Mouse (Mus musculus) thymus, adult 2 months (tissue): ENCODE measurements around the gene Pde8a. TPM values are rescaled to one million over a fixed set of nuclear protein-coding genes. Genes with fewer than 3 reads are reported as not detected.

ENCODE experiments used
- DNase-seq: peaks from one replicate; pipeline ENCODE4 v3.0.0; 2021
- H3K27ac ChIP-seq: fragments of 200-500 bp; 2 replicates; pipeline ENCODE4 v1.5.1; 2012; ENCODE audit warnings: low read length, control low read depth; ENCODE audit not compliant: control insufficient read depth, insufficient read depth
- H3K27me3 ChIP-seq: fragments of 200-500 bp; 2 replicates; pipeline ENCODE4 v1.6.1; 2012; ENCODE audit warnings: mild to moderate bottlenecking, low read length, moderate library complexity, mixed read lengths; ENCODE audit not compliant: control insufficient read depth, insufficient read depth
- H3K36me3 ChIP-seq: fragments of 200-500 bp; 2 replicates; pipeline ENCODE4 v1.6.1; 2012; ENCODE audit warnings: mild to moderate bottlenecking, low read length, moderate library complexity; ENCODE audit not compliant: control insufficient read depth, insufficient read depth
- H3K4me1 ChIP-seq: fragments of 200-500 bp; replicated peaks from 2 replicates; pipeline ENCODE4 v1.6.1; 2012; ENCODE audit warnings: low read length; ENCODE audit not compliant: control insufficient read depth, insufficient read depth
- H3K4me3 ChIP-seq: fragments of 200-500 bp; 2 replicates; pipeline ENCODE4 v1.5.1; 2012; ENCODE audit warnings: mild to moderate bottlenecking, low read length, control low read depth, moderate library complexity; ENCODE audit not compliant: control insufficient read depth, insufficient read depth
- CTCF ChIP-seq: fragments of 200-500 bp; IDR thresholded peaks from 2 replicates; pipeline ENCODE4 v1.5.1; 2012; ENCODE audit warnings: mild to moderate bottlenecking, control low read depth, low read length, moderate library complexity, borderline replicate concordance; ENCODE audit not compliant: control insufficient read depth, poor library complexity, insufficient read depth; ENCODE audit errors: extremely low read depth
- POLR2A ChIP-seq: fragments of 200-500 bp; IDR thresholded peaks from 2 replicates; pipeline ENCODE4 v1.6.1; 2012; ENCODE audit warnings: mild to moderate bottlenecking, low read length, control low read depth, moderate library complexity; ENCODE audit not compliant: control insufficient read depth, poor library complexity, insufficient read depth; ENCODE audit errors: extremely low read depth
- WGBS: fragments of 180-500 bp; shearing (Covaris S2); methylation state at CpG from one replicate; pipeline ENCODE4 v1.1.7; 2018; 5-methylcytosine and 5-hydroxymethylcytosine counted together
- polyA plus RNA-seq: library from polyadenylated mRNA; depleted of rRNA; stranded (reverse); fragments of >200 nt; gene quantifications from 2 replicates; pipeline ENCODE4 v1.2.3, GENCODE M21; 2012

Gene Pde8a
- polyA plus RNA-seq, 1 experiment = 3.5 TPM

GRCm38 (mm10) chr7:81215950-81216349 is 2.6 kb downstream of the Pde8a start:
- DNase-seq = no peak
- WGBS = 97% methylated on average over 1 of the region's 1 CpGs

GRCm38 (mm10) chr7:81219321-81219720 is 5.9 kb downstream of the Pde8a start:
- peaks cover 2% of the 10 kb centered on the region; the same call in 1 of the 2 replicates for H3K4me1 ChIP-seq
- TF ChIP-seq CTCF (no peak), POLR2A (no peak)
- no peaks in the 10 kb centered on the region for H3K36me3 ChIP-seq
- H3K27me3 ChIP-seq = no peaks in the 10 kb centered on the region; the same call in 1 of the 2 replicates
- H3K27ac ChIP-seq = no peak overlapping the region
- DNase-seq = no peak
- WGBS = 95% methylated on average over 7 of the region's 7 CpGs
- no peak overlapping the region for H3K4me3 ChIP-seq

More at GRCm38 (mm10) chr7:81215950-81216349, 2.6 kb downstream of the Pde8a start:
- Histone ChIP-seq H3K4me1 (peaks cover 14% of the 10 kb centered on the region), H3K27me3 (peaks cover 8% of the 10 kb centered on the region; the same call in 1 of the 2 replicates), H3K27ac (no peak overlapping the region), H3K4me3 (no peak overlapping the region), H3K36me3 (no peaks in the 10 kb centered on the region)
- no peak for TF ChIP-seq CTCF
- TF ChIP-seq POLR2A = no peak

- Histone ChIP-seq H3K4me3 (no peak overlapping the region), H3K27me3 (no peaks in the 10 kb centered on the region), H3K27ac (no peak overlapping the region), H3K4me1 (peaks cover 2% of the 10 kb centered on the region; the same call in 1 of the 2 replicates), H3K36me3 (no peaks in the 10 kb centered on the region)
- 94% methylated on average over 3 of the region's 3 CpGs for WGBS
- no peak for TF ChIP-seq POLR2A
- no peak for TF ChIP-seq CTCF
- no peak for DNase-seq
Measured at GRCm38 (mm10) chr7:81220381-81220780, 7.0 kb downstream of the Pde8a start.

DNA sequence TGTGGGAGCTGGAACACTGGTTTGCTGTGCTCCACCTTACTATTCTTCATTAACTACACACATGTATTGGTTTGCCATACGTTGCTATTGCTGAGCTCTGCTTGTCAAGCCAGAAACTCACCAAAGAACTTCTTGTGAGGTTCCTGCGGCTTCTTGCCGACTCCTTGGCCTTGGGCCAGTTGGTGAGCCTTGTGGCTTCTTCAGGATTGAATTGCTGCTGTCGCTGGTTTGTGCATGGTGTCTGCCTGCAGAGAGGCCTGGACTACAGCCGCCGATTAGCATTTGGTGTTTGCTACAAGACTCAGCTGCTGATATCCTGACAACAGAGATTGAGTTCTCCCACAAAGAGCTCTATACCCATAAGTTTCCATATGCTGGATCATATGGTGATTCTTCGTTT is 10.9 kb downstream of the Pde8a start:
- no peaks in the 10 kb centered on the region for H3K27me3 ChIP-seq
- DNase-seq = no peak
- H3K4me3 ChIP-seq = no peak overlapping the region
- WGBS = 94% methylated on average over 7 of the region's 7 CpGs
- TF ChIP-seq POLR2A (no peak), CTCF (no peak)
- no peak overlapping the region for H3K27ac ChIP-seq
- H3K4me1 ChIP-seq = peaks cover 2% of the 10 kb centered on the region; the same call in 1 of the 2 replicates
- no peaks in the 10 kb centered on the region for H3K36me3 ChIP-seq

DNA sequence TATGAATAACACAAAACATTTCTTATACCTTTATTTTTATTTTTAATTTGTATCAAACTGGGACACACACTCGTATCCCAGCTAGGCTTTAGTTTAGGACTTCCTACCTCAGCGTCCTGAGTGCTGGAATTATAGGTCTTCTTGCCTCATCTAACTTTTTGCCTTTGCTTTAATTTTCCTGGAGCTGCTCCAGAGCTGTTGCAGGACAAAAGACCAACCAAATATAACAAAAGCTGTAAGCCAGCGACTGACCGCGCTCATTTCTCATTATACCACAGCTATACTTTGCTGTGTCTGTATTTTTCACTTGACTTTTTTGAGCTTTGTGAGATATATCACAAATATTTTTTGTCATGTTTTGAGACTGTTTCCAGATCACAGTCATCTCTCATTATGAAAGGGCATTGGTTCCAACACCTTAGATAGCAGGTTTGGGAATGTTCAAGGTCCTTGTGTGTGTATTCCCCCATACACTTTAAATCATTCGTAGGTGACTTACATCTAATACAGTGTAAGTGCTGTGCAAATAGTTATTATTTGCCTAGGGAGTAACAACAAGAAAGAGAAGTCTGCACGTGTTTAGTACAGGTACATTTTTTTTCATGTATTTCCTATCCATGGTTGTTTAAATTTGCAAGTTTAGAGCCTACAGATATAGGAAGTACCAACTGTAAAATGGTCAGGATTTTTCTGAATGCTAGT is 16.8 kb downstream of the Pde8a start:
- no peak for DNase-seq
- TF ChIP-seq POLR2A (no peak), CTCF (no peak)
- H3K4me3 ChIP-seq = no peak overlapping the region
- 83% methylated on average over 7 of the region's 7 CpGs for WGBS
- H3K4me1 ChIP-seq = no peaks in the 10 kb centered on the region
- H3K27ac ChIP-seq = no peak overlapping the region
- H3K27me3 ChIP-seq = no peaks in the 10 kb centered on the region
- no peaks in the 10 kb centered on the region for H3K36me3 ChIP-seq

GRCm38 (mm10) chr7:81232674-81233073 is 19.3 kb downstream of the Pde8a start:
- H3K36me3 ChIP-seq = no peaks in the 10 kb centered on the region
- 99% methylated on average over 2 of the region's 2 CpGs for WGBS
- H3K27ac ChIP-seq = no peak overlapping the region
- no peak overlapping the region for H3K4me3 ChIP-seq
- TF ChIP-seq POLR2A (no peak), CTCF (no peak)
- no peaks in the 10 kb centered on the region for H3K4me1 ChIP-seq
- DNase-seq = no peak
- no peaks in the 10 kb centered on the region for H3K27me3 ChIP-seq

GRCm38 (mm10) chr7:81235117-81235516 is 21.7 kb downstream of the Pde8a start:
- no peaks in the 10 kb centered on the region for H3K36me3 ChIP-seq
- TF ChIP-seq CTCF (no peak), POLR2A (no peak)
- no peak for DNase-seq
- no peaks in the 10 kb centered on the region for H3K4me1 ChIP-seq
- H3K4me3 ChIP-seq = no peak overlapping the region
- H3K27me3 ChIP-seq = no peaks in the 10 kb centered on the region
- 95% methylated on average over 2 of the region's 2 CpGs for WGBS
- no peak overlapping the region for H3K27ac ChIP-seq
